Mouse (Mus musculus) kidney, postnatal 0 days (tissue): ENCODE measurements around the gene Dnase1l2. TPM values are rescaled to one million over a fixed set of nuclear protein-coding genes. Genes with fewer than 3 reads are reported as not detected.
A peak's percentile ranks its signal among the peaks of the same experiment; 100 is the strongest.

Experiments used
- ATAC-seq: fragments of 200-750 bp; cut with Nextera tagmentation; replicated peaks from 2 replicates; pipeline ENCODE4 v1.8.0; 2017; ENCODE audit warnings: low read depth, moderate number of reproducible peaks, moderate TSS enrichment, moderate library complexity; ENCODE audit not compliant: low FRiP score
- DNase-seq: peaks from one replicate; pipeline ENCODE4 v3.0.0-alpha.2; 2016; ENCODE audit warnings: low spot score
- H3K27ac ChIP-seq: fragments of 300-500 bp; sonication (generic); 2 replicates; pipeline ENCODE4 v1.5.1; 2014; ENCODE audit warnings: mild to moderate bottlenecking
- H3K27me3 ChIP-seq: fragments of 300-500 bp; sonication (generic); 2 replicates; pipeline ENCODE4 v1.6.1; 2014; ENCODE audit warnings: low read length, mixed read lengths; ENCODE audit not compliant: insufficient read depth
- H3K36me3 ChIP-seq: fragments of 300-500 bp; sonication (generic); 2 replicates; pipeline ENCODE4 v1.6.1; 2014; ENCODE audit warnings: low read length, mixed read lengths; ENCODE audit not compliant: insufficient read depth
- H3K4me1 ChIP-seq: fragments of 300-500 bp; sonication (generic); replicated peaks from 2 replicates; pipeline ENCODE4 v1.6.1; 2014; ENCODE audit warnings: antibody characterized with exemption, low read length, mixed read lengths; ENCODE audit not compliant: insufficient read depth
- H3K4me2 ChIP-seq: fragments of 300-500 bp; sonication (generic); 2 replicates; pipeline ENCODE4 v1.6.1; 2014; ENCODE audit warnings: mild to moderate bottlenecking, low read length, moderate library complexity, mixed read lengths
- H3K4me3 ChIP-seq: fragments of 300-500 bp; sonication (generic); replicated peaks from 2 replicates; pipeline ENCODE4 v1.5.1; 2014; ENCODE audit warnings: low read depth, low read length
- H3K9ac ChIP-seq: fragments of 300-500 bp; sonication (generic); 2 replicates; pipeline ENCODE4 v1.6.1; 2014; ENCODE audit warnings: low read depth, low read length
- H3K9me3 ChIP-seq: fragments of 300-500 bp; sonication (generic); replicated peaks from 2 replicates; pipeline ENCODE4 v1.6.1; 2016; ENCODE audit warnings: low read length, inconsistent platforms, mixed read lengths
- CTCF ChIP-seq: IDR thresholded peaks from 2 replicates; pipeline ENCODE4 v1.5.1; 2016; ENCODE audit warnings: antibody characterized with exemption, low read depth, mild to moderate bottlenecking, moderate library complexity
- WGBS: fragments of 180-500 bp; shearing (Covaris S2); extraction: QIAGEN DNeasy Blood & Tissue Kit; methylation state at CpG from one replicate; pipeline ENCODE4 v1.1.7; 2014; 5-methylcytosine and 5-hydroxymethylcytosine counted together
- polyA plus RNA-seq: library from polyadenylated mRNA; unstranded; fragments of >200 nt; fragmentation: Nextera tagmentation; extraction: Ambion mirVana; gene quantifications from 2 replicates; pipeline ENCODE4 v1.2.1, GENCODE M21; 2015

The Dnase1l2 gene
- polyA plus RNA-seq, 1 experiment from 2014 or later: 3.8 TPM

GRCm38 (mm10) chr17:24391149-24391548 is 51.8 kb downstream of the Dnase1l2 start:
- Histone ChIP-seq H3K4me2 (no peak overlapping the region), H3K36me3 (0 out of 2 replicates have a peak, but pooled peaks cover 5% of the 10 kb centered on the region), H3K9ac (no peak overlapping the region), H3K27ac (no peak overlapping the region), H3K4me1 (no peaks in the 10 kb centered on the region), H3K27me3 (no peaks in the 10 kb centered on the region), H3K4me3 (no peak overlapping the region), H3K9me3 (no peaks in the 10 kb centered on the region)
- 69% methylated on average over 8 of the region's 8 CpGs for WGBS
- peak; percentile 61 for TF ChIP-seq CTCF
- DNase-seq (peak; percentile 21), ATAC-seq (no peak)

Other genes starting within 250 kb of the Dnase1l2 start
- 2.3 and 2.5 TPM in 2 replicates for gene Tbc1d24, start 237.5 kb downstream of the Dnase1l2 start, polyA plus RNA-seq
- 2.7 and 4.0 TPM in 2 replicates for gene Ntn3, start 233.6 kb downstream of the Dnase1l2 start, polyA plus RNA-seq
- gene Tedc2, start 222.3 kb downstream of the Dnase1l2 start, polyA plus RNA-seq: 6.1 and 6.7 TPM in 2 replicates
- gene Ccnf, start 191.6 kb downstream of the Dnase1l2 start, polyA plus RNA-seq: 18.3 and 23.2 TPM in 2 replicates
- gene Abca17, start 92.0 kb downstream of the Dnase1l2 start, polyA plus RNA-seq: not detected in 2 replicates
- 21.8 TPM in 2 replicates for gene Abca3, start 91.2 kb downstream of the Dnase1l2 start, polyA plus RNA-seq
- gene Rnps1, start 28.5 kb downstream of the Dnase1l2 start, polyA plus RNA-seq: 191 and 203 TPM in 2 replicates
- gene Eci1, start 16.5 kb downstream of the Dnase1l2 start, polyA plus RNA-seq: 109 and 136 TPM in 2 replicates
- 9.8 and 12.0 TPM in 2 replicates for gene E4f1, start 27.2 kb upstream of the Dnase1l2 start, polyA plus RNA-seq
- 61.7 and 64.0 TPM in 2 replicates for gene Pgp, start 27.3 kb upstream of the Dnase1l2 start, polyA plus RNA-seq
- gene Bricd5, start 30.8 kb upstream of the Dnase1l2 start, polyA plus RNA-seq: 1.2 and 1.6 TPM in 2 replicates
- gene Mlst8, start 36.0 kb upstream of the Dnase1l2 start, polyA plus RNA-seq: 24.1 and 24.2 TPM in 2 replicates
- gene Caskin1, start 45.5 kb upstream of the Dnase1l2 start, polyA plus RNA-seq: 0.82 and 1.1 TPM in 2 replicates
- 59.4 and 67.3 TPM in 2 replicates for gene Traf7, start 84.8 kb upstream of the Dnase1l2 start, polyA plus RNA-seq
- 3.5 and 3.7 TPM in 2 replicates for gene Rab26, start 91.1 kb upstream of the Dnase1l2 start, polyA plus RNA-seq
- gene Pkd1, start 106.7 kb upstream of the Dnase1l2 start, polyA plus RNA-seq: 10.6 and 17.7 TPM in 2 replicates
- gene Tsc2, start 189.5 kb upstream of the Dnase1l2 start, polyA plus RNA-seq: 36.4 and 42.4 TPM in 2 replicates
- gene Nthl1, start 189.6 kb upstream of the Dnase1l2 start, polyA plus RNA-seq: 13.4 and 14.9 TPM in 2 replicates
- gene Slc9a3r2, start 207.2 kb upstream of the Dnase1l2 start, polyA plus RNA-seq: 141 and 145 TPM in 2 replicates
- gene Npw, start 215.4 kb upstream of the Dnase1l2 start, polyA plus RNA-seq: 0.32 and 0.38 TPM in 2 replicates
- 17.5 and 18.1 TPM in 2 replicates for gene Zfp598, start 226.6 kb upstream of the Dnase1l2 start, polyA plus RNA-seq
- 1.4 and 1.7 TPM in 2 replicates for gene Syngr3, start 246.8 kb upstream of the Dnase1l2 start, polyA plus RNA-seq